Mouse (Mus musculus): Measurements from ENCODE around the gene Ptn. TPM values are rescaled to one million over a fixed set of nuclear protein-coding genes. Genes with fewer than 3 reads are reported as not detected.
"Not testable (repeated sequence)": the region's sequence is repeated elsewhere in the genome, so short reads cannot be mapped to it uniquely, and the experiment has no call there.

Gene Ptn
- total RNA-seq, 2 experiments from 2014 or later = 1.8 TPM; not detected in 1

DNA sequence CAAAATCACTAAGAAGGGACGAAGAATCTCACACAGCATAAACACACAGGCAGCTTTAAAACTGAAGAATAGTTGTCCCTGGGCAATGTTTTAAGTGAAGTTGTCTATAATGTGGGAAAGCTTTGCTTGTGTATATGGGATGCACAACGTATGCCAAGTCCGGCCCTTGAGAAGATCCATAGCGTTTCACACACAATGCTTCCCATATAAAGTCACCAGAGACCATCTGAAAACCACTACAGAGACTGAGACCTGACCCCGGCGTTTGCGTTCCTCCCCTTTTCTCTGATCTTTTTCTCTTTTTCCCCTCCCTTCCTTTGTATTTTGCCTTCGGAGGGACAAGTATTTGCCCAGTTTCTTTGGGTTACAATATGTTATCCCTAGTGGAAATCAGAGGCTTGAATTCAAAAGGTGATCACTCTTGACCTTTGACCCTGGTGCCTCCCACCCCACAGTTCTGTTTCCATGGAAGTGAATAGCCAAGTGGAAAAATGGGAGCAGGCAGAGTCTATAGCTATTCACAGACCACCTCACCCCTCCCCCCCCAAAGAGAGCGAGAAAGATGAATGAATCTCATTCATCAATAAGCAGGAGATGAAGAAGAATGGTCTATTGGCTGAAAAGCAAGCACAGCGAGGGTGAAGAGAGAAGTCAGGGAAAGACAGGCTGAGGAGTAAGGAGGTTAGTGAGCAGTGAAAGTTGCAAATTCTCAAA, 34.2 kb downstream of the Ptn start:
- no peak for ATAC-seq (replicated peaks; ENCODE audit: low FRiP score, low TSS enrichment, poor library complexity, severe bottlenecking)

GRCm38 (mm10) chr6:36772541-36772940, 37.5 kb downstream of the Ptn start:
- ATAC-seq (replicated peaks; ENCODE audit: low FRiP score, low TSS enrichment, poor library complexity, severe bottlenecking) = no peak

DNA sequence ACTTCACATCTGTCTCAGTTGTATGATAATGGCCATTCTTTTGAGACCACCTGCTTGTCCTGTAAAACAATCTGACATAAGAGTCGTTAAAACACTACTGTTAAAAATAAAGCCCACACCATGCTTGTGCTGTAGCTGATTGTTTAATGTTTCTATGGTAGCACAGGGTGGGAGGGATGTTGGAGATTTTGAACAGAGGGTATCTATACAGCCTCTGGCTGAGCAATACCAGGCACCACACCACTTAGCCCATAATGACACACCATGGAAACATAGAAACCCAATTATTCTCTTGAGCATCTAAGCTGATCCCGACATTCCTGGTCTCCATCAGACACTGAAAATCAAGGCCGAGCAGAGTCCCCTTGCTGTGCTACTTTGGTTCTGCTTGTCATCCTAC, 41.0 kb downstream of the Ptn start:
- ATAC-seq (replicated peaks; ENCODE audit: low FRiP score, low TSS enrichment, poor library complexity, severe bottlenecking) = no peak

- no peak for ATAC-seq (replicated peaks; ENCODE audit: low FRiP score, low TSS enrichment, poor library complexity, severe bottlenecking)
Observed at GRCm38 (mm10) chr6:36766941-36767340, 43.1 kb downstream of the Ptn start.

DNA sequence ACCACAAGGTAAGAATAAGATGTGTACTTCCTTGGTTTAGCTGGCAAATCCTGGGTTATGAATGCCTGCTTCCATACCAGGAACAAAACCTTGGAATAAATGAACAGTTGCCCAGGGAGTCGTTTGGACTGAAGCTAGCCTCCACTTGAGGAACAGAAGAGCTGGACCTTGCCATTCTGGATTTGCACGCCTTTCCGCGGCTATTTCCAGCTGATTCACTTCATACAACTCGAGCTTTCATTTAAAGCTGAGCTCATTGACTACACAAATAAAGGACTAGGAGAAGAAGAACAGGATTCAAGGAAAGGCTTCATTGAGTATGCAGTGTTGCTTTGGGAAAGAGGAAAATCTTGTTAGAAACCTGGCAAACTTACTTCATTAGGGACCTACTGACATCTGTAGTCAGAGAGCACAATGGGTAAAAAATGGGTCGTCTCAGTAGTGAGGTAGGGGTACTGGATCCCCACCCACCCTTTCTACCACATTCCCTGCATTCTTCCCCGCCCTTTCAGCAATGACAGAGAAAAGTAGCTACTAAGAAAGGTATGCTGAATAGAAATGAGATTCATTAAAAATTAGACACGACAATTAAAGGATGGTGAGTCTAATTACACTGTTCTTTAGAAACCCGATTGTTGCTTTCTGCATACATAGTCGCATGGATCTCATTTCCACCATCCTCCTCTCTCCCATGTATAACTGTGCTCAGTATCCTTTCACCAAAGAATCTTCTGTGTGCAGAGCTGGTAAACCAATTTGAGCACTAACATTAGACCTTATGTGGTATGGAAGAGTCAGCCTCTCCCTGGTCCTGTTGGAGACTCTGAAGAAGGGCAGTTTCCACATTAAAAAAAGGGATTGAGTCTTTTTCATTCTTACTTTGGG, 54.8 kb downstream of the Ptn start:
- no peak for ATAC-seq (replicated peaks; ENCODE audit: low FRiP score, low TSS enrichment, poor library complexity, severe bottlenecking)

GRCm38 (mm10) chr6:36752887-36753286, 57.1 kb downstream of the Ptn start:
- ATAC-seq (replicated peaks; ENCODE audit: low FRiP score, low TSS enrichment, poor library complexity, severe bottlenecking) = no peak

GRCm38 (mm10) chr6:36739811-36740210, 70.2 kb downstream of the Ptn start:
- no peak for ATAC-seq (replicated peaks; ENCODE audit: low FRiP score, low TSS enrichment, poor library complexity, severe bottlenecking)

GRCm38 (mm10) chr6:36736763-36737162, 73.3 kb downstream of the Ptn start:
- ATAC-seq (replicated peaks; ENCODE audit: low FRiP score, low TSS enrichment, poor library complexity, severe bottlenecking) = no peak

DNA sequence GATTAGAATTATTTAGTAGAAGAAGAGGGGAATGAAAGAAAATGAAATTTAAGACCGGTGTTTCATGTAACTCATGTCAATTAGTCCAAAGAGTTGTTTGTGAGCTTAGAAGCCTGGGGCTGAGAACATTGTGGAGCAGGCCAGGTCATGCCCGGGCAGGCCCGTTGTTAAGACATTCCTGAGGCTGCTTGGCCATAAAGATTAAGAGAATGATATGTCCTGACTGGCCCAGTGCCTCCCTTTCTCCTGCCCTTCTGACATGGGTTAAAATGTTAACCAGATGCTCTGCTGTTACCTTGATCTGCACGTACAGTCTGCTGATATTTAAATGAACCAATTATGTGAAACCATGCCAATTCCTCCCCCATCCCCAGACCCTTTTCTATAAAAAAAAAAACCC, 74.4 kb downstream of the Ptn start:
- ATAC-seq (replicated peaks; ENCODE audit: low FRiP score, low TSS enrichment, poor library complexity, severe bottlenecking) = not testable (repeated sequence)

DNA sequence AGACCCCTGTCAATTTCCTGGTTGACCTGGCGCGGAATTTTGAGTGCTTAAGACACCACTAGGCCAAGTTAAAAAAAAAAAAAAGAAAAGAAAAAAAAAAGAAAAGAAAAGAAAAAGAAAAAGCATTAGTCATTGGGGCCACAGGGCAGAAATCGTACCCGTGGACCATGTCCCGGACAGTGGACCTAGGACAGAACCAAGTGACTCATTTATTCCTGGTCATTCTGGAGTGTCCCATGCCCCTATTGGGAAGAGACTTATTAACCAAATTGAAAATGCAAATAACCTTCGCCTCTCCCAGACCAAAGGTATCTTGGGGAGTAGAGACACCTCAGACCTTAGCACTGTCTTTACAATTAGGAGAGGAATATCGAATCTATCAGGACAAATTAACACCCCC, 80.2 kb downstream of the Ptn start:
- not testable (repeated sequence) for ATAC-seq (replicated peaks; ENCODE audit: low FRiP score, low TSS enrichment, poor library complexity, severe bottlenecking)

DNA sequence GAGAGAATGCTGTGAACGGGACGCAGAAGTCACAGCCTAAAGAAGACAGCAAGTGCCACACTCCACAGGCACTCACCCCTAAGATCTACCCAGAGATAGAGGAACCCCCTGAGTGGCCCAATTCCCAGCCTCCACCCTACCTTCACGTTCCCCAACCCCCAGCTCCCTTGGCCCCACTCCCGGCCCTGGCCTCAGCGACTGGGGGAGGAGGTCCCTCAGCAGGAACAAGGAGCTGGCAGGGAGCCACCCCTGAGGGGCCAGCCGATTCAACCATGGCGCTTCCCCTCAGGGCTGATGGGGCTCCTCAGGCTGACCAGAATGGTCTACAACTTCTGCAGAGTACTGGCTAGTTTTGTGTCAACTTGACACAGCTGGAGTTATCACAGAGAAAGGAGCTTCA, 81.9 kb downstream of the Ptn start:
- no peak for ATAC-seq (replicated peaks; ENCODE audit: low FRiP score, low TSS enrichment, poor library complexity, severe bottlenecking)

DNA sequence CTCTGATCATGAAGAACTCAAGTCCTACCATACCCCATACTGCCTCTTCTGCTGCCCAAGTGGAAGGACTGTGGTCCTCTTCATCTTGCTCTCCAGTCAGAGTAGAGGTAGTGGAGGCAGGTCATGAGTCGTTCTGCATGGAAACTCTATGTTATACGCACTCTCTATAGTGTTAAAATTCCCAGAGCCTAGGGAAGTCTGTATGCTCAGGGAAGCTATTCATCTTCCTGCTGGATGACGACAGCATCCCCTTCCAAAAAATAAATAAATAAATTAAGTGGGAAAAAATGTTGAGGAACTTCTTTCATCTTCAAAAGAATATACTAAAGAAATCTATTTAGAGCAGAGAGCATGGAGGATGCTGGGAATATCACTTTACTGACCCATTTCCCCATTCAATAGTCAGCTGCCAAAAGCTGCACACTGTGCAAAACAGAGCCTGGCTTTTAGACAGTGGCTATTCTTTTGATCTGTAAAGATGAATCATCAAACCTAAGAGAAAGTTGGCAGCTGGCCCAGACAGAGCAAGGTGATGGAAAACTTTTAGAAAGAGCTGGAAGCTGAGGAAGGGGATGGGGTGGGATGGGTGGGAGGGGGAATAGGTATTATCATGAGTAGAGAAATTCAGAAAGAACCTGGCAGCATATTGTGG, 84.4 kb downstream of the Ptn start:
- ATAC-seq (replicated peaks; ENCODE audit: low FRiP score, low TSS enrichment, poor library complexity, severe bottlenecking) = no peak

- no peak for ATAC-seq (replicated peaks; ENCODE audit: low FRiP score, low TSS enrichment, poor library complexity, severe bottlenecking)
Observed at GRCm38 (mm10) chr6:36722769-36723549, 87.1 kb downstream of the Ptn start.

DNA sequence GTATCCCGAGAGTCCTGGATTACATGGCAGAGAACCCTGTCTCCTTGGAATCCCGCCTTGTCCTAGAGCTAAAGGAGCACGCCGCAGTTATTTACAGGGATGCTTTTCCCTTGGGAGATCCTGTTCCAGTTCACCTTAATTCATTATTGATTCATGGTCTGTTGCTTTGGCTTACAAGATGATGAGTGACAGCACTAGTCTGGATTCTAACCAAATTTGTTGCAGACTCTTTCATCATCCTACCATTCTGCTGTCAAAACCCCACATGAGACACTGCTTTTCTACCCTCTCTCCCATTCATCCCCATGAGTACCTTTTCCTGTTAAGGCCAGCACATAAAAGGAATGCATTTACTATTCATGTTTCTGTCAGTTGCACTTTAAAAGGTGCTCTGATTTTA, 96.7 kb downstream of the Ptn start:
- ATAC-seq (replicated peaks; ENCODE audit: low FRiP score, low TSS enrichment, poor library complexity, severe bottlenecking) = no peak

DNA sequence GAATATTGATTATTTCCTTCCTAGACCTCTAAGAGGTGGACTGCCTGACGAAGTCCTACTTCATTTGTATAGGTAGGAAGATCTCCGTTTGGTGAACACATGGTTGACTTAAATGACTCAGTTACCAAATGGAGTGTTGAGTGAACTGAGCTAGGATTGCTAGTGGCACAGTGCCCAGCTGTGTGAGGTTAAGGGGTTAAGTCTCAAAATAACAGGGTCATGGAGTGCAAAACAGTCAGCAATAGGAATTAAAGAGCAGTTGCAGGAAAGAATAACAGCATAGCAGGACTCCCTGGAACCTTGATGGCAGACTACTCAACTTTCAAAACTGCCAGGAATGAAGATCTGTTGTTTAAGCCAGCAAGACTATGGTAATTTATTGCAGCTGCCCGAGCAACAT, 114.5 kb downstream of the Ptn start:
- ATAC-seq (replicated peaks; ENCODE audit: low FRiP score, low TSS enrichment, poor library complexity, severe bottlenecking) = no peak

- no peak for ATAC-seq (replicated peaks; ENCODE audit: low FRiP score, low TSS enrichment, poor library complexity, severe bottlenecking)
Observed at GRCm38 (mm10) chr6:36691497-36691896, 118.5 kb downstream of the Ptn start.

DNA sequence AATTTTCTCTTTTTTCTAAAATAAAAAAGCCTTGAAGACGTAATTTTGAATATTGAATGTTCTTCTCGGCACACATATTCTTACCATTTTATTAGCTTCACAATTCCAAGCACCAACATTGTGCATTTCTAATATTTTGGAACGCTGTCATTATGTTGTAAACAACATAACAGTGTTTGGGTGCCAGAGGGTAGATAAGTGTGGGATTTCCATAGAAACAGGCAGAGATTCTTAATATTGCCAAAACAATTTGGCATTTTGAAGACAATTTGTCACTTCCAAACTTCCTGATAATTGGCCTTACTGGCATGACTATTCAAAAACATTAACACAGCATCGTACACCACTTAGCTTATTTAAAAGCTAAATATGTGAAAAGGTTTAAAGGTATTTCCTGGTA, 119.1 kb downstream of the Ptn start:
- no peak for ATAC-seq (replicated peaks; ENCODE audit: low FRiP score, low TSS enrichment, poor library complexity, severe bottlenecking)

- ATAC-seq (replicated peaks; ENCODE audit: low FRiP score, low TSS enrichment, poor library complexity, severe bottlenecking) = no peak
Observed at GRCm38 (mm10) chr6:36676710-36677691, 133.0 kb downstream of the Ptn start.

All from megakaryocyte-erythroid progenitor cell, adult 5-6 weeks (primary cell).